Mouse (Mus musculus) embryo, embryonic 10.5 days (tissue): ENCODE data around the gene Gm10273.

Experiments
- DNase-seq: peaks from one replicate; pipeline ENCODE4 v3.0.0-alpha.2; 2015; ENCODE audit warnings: low spot score

Gene Gm10273

GRCm38 (mm10) chr10:59402899-59403792 lies 7.7 kb downstream of the Gm10273 start, which contains the start of gene Pla2g12b:
TSS of gene Pla2g12b (plus strand) at chr10:59403660.
- no peak for DNase-seq

- DNase-seq, result no peak
Measured at GRCm38 (mm10) chr10:59403793-59404149, 8.3 kb downstream of the Gm10273 start.

- DNase-seq, result no peak
Measured at GRCm38 (mm10) chr10:59408499-59408898, 13.1 kb downstream of the Gm10273 start.

GRCm38 (mm10) chr10:59410264-59410663 lies 14.8 kb downstream of the Gm10273 start:
- DNase-seq, result no peak

- no peak for DNase-seq
Measured at GRCm38 (mm10) chr10:59413711-59414110, 18.3 kb downstream of the Gm10273 start.

GRCm38 (mm10) chr10:59416623-59417022 lies 21.2 kb downstream of the Gm10273 start:
- DNase-seq, result no peak

- DNase-seq, result no peak
Measured at GRCm38 (mm10) chr10:59419516-59419915, 24.1 kb downstream of the Gm10273 start.

- no peak for DNase-seq
Measured at GRCm38 (mm10) chr10:59424453-59424852, 29.0 kb downstream of the Gm10273 start.

- no peak for DNase-seq
Measured at GRCm38 (mm10) chr10:59425369-59425768, 29.9 kb downstream of the Gm10273 start.

GRCm38 (mm10) chr10:59426371-59426770 lies 30.9 kb downstream of the Gm10273 start:
- DNase-seq, result no peak

GRCm38 (mm10) chr10:59429448-59430135 lies 34.2 kb downstream of the Gm10273 start:
- no peak for DNase-seq

- DNase-seq, result no peak
Measured at GRCm38 (mm10) chr10:59430701-59431218, 35.3 kb downstream of the Gm10273 start.

GRCm38 (mm10) chr10:59435746-59436145 lies 40.3 kb downstream of the Gm10273 start:
- DNase-seq, result no peak

- no peak for DNase-seq
Measured at GRCm38 (mm10) chr10:59438651-59439050, 43.2 kb downstream of the Gm10273 start.

- DNase-seq, result no peak
Measured at GRCm38 (mm10) chr10:59439508-59439931, 44.1 kb downstream of the Gm10273 start.

- no peak for DNase-seq
Measured at GRCm38 (mm10) chr10:59440177-59440576, 44.7 kb downstream of the Gm10273 start.

- DNase-seq, result no peak
Measured at GRCm38 (mm10) chr10:59441735-59442134, 46.3 kb downstream of the Gm10273 start, which contains the start of gene Oit3. TSS of gene Oit3 (minus strand) at chr10:59441778.

GRCm38 (mm10) chr10:59443212-59443611 lies 47.8 kb downstream of the Gm10273 start:
- DNase-seq, result peak; percentile 61

GRCm38 (mm10) chr10:59444106-59444505 lies 48.7 kb downstream of the Gm10273 start:
- no peak for DNase-seq

- peak; percentile 27 for DNase-seq
Measured at GRCm38 (mm10) chr10:59444635-59445034, 49.2 kb downstream of the Gm10273 start.
